Mouse (Mus musculus) skeletal muscle tissue, adult 2 months (tissue): ENCODE data around the gene Surf6.

ENCODE experiments used
- DNase-seq: peaks from one replicate; pipeline ENCODE4 v3.0.0-alpha.2; 2012; ENCODE audit warnings: low read depth, low spot score

Gene Surf6

DNA sequence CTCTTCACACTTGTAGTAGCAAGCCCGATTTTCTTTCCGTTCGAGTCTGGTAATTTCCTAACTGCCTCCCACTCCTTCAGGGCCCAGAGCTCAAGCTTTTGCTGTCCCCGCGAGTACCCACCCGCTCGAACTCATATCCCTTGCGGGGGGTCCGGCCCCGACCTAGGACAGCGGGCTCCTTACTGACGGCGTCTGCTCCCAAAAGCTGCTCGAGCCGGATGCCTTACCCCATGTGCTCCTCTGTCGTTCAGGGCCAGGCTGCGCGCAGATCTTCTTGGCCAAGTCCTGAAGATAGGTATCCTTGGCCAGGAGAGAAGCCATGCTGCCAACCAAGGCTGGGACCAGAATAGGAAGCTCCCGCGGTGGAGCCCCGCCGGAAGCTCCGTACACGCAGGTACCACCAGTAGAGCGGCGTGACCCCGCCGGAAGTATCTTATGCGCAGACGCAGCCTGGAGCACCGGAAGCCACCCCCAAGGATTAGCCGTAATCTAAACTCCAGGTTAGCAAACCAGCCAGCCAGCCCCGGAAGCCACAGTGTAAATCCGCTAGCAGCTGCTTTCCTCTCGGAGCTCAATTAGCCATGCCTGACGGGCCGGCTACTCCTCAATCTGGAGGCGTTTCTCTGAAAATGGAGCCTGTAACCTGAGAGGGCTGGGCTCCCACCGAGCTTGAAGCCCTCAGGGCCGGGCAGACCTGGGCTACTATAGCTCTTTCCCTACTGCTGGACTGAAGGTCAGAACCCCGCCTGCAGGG, at the start of gene Surf6:
Gene Surf6, minus strand, starts transcription at position 413 of the 754 bp plus-strand sequence.
- peak; percentile 93 for DNase-seq

DNA sequence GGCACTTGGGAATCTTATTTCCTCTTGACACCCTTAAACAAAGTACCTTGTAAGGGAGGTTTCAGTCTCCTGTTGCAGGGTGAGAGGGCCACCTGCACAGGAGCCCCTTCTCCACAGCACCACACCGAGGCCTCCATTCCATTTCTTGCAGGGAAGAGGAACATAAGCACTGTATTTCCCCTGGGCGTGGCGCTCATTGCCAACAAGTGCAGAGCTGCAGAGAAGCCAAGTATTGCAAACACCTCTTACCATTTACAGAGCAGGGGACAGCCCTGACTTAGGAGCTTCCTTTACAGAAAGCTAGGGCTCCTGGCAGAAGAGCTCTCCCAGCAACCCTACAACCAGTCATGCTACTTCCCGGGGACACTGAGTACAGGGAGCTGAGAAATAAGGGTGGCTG, 49.5 kb upstream of the Surf6 start:
- DNase-seq: no peak

DNA sequence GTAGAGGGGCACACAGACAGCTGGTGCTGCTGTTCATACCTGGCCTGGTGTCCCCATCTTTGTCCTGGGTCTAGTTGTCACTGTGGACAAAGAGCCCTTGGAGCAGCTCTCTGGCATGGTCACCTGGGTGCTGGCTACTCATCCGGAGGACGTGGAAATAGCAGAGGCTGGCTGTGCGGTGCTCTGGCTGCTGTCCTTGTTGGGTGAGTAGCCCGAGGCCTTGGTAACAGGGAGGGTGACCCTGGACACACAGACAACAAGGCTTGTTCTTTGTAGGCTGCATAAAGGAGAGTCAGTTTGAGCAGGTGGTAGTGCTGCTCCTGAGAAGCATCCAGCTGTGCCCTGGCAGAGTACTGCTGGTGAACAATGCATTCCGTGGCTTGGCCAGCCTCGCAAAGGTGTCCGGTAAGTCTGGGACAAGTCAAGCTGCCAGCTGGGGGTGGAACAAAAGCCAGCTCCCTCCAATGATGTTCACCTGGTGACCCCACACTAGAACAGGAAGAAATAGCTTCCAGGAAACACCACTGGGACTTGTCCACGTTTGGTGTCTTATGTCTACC, 48.7 kb upstream of the Surf6 start:
- no peak for DNase-seq

DNA sequence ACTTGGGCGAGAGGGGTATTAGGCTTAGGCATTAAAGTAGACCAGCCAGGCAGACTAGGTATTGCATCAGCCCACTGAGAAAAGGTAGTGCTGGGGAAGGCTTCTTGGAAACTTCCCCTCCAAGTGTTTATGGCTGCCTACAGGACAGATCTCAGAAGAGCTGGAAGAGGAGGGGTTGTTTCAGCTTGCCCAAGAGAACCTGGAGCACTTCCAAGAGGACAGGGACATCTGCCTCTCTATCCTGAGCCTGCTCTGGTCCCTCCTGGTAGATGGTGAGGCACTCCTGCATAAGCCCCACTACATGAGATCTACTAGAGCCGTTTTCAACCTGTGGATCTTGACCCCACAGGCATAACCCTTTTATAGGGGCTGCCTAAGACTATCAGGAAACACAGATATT, 47.7 kb upstream of the Surf6 start:
- no peak for DNase-seq

DNA sequence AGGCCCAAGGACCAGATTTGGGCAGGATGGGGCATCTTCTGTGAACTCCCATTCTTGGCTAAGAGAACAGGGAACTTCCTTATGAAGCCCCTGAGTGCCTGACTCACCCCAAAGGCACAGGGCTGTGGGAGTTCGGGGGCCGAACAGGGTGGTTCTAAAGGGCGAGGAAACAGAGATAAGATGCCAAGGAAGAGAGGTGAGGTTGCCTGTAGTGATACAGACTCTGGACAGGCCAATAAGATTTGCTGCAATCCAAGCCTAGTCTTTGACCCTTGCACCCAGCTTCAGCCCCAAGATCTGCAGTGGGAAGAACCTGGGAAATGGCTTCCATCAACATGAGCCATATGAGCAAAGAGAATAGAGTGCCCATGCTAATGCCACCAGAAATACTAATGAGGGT, 40.6 kb upstream of the Surf6 start:
- DNase-seq: no peak

GRCm38 (mm10) chr2:26941539-26941938, 38.9 kb upstream of the Surf6 start:
- no peak for DNase-seq

- DNase-seq: no peak
Measured at GRCm38 (mm10) chr2:26936425-26936824, 33.7 kb upstream of the Surf6 start.

DNA sequence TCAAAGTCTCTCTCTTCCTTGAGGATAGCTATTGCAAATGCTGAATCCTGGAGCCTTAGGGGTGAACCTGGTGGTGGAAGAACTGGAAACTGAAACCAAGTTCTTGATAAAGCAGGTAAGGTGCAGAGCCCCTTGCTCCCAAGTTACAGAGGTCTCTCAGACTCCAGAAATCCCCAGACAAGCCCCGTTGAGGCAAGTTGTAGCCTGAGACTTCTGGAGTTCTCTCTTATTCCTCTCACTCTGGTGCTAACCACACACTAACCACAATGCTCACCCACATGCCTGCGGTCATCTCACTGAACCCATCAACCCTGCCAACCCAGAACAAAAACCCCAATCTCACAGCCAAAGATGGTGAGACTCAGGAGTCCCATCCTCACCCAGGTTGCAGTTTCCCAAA, 32.6 kb upstream of the Surf6 start:
- DNase-seq: no peak

DNA sequence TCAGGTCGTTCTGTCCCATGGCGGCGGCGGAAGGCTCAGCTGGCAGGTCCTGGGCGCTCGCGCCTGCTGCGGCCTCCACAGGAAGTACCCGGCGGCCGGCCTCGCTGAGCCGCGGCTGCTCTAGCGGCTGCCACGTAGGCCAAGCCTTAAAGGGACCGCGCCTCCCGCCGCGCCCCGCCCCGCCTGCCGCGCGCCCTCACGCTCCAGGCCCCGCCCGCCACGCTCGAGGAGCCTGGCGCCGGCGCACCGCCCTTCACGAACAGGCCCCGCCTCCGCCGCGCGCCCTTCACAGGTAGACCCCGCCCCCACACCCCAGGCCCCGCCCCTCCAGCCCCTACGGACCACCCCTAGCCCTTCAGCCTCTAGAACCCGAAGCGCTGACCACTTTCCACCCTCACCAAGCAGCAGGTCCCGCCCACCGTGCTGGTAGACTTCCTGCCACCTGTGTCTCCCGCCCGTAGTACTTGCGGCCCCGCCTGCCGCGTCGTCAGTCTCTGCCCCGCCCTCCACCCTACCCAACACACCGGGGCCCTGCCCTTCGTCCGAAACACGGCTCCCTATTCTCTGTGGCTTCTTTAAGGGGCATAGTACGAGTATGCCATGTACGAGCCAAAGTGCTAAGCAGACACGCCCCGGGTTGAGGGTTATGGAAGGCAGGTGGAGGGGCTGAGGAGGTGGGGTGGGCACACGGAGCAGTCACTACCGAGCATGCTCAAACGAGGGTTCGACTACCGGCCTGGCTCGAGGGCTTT, 30.8 kb upstream of the Surf6 start, which contains the start of the genes Surf4 and Stkld1:
Gene Surf4, minus strand, starts transcription at position 625 of the 752 bp plus-strand sequence.
Gene Stkld1, plus strand, starts transcription at position 744 of the 752 bp plus-strand sequence.
- peak; percentile 91 for DNase-seq

DNA sequence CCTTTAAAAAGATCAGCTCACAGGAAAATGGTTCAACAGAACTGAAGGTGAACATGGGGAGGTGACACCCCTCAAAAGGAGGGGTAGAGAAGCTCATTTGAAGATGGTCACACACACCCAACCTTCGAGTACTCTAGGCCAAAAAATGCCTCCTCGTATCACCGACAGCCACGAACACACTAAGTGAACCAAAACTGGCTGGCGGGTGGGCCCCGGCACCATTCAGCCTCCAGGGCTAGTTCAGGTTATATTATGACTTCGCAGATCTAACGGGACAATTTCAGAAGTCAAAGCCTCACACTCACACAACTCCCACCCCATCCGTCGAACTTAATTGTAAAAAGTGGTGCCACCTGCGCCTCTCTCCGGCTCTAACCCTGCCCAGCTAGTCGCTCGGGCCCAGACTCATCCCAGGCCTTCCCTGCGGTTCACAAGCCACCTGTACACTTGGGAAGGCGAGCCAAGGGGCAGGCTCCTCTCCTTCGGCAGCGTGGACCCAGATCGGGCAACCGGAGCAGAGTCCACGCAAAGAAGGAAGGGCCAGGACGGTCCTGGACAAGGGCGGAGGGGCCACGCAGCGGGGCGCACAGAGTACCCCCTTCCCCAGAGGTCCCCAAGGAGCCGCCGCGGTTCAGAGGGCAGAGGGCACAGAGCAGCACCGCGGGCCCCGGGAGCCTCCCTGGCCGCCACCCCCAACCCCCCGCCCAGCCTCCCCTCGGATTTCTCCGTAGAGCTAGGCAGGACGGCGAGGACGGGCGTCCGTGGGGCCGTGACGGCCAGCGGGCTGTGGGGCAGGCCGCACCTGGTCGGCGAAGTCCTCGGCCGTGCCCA, 30.0 kb upstream of the Surf6 start:
- DNase-seq: no peak

DNA sequence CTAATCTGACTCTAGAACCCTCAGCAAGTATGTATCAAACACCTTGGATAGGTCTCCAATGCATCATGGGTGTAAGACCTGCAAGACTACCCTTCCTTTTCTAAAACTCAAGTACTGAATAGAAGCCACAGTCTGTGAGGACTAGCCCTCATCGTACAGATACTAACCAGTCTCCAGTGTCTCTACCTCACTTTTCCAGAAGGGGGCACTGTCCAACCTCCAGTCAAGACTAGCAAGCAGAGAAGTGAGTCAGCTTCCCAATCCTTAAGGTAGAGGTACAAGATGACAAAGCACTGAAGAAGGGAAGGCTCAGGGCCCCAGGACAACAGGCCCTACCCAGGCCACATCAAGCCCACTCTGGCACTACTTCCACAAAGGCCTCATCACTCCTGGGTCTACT, 27.7 kb upstream of the Surf6 start:
- peak; percentile 60 for DNase-seq

- DNase-seq: no peak
Measured at GRCm38 (mm10) chr2:26927745-26928476, 25.2 kb upstream of the Surf6 start.

GRCm38 (mm10) chr2:26921784-26922183, 19.1 kb upstream of the Surf6 start:
- no peak for DNase-seq

GRCm38 (mm10) chr2:26920190-26920855, 17.6 kb upstream of the Surf6 start:
- no peak for DNase-seq

DNA sequence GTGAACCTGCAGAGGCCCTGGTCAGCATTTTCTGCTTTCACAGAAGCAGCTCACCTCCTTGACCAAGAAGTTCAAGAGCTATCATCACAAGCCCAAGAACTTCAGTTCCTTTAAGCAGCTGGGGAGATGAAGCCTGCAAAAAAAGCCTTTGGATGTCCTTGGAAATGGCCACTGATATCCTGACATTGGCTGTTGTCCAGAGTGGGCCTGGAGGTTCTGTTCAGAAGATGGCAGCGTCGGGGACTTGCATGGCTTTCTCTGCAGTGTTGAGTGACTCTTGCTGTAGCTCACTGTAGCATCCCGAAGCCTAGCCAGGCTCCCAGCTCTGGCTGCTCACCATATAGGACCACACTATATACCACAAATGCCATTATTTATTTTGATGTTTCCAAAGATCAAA, 17.0 kb upstream of the Surf6 start:
- no peak for DNase-seq

DNA sequence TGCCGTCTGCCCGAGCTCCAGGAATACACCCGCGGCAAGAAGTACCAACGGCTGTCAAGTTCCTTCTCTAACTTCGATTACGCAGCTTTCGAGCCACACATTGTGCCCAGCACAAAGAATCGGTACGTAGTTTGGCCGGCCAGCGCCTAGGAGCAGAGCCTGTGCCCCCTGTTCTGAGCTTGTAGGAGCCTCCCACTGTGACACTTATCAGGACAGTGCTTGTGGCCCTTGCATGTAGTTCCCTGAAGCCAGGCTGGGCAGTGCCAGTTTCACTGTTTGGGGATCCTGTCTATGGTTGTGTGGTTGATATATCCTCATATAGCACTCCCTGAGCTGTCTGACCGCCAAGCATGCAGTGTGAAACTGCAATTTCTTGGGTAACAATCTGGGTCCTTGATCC, 14.1 kb upstream of the Surf6 start:
- no peak for DNase-seq

DNA sequence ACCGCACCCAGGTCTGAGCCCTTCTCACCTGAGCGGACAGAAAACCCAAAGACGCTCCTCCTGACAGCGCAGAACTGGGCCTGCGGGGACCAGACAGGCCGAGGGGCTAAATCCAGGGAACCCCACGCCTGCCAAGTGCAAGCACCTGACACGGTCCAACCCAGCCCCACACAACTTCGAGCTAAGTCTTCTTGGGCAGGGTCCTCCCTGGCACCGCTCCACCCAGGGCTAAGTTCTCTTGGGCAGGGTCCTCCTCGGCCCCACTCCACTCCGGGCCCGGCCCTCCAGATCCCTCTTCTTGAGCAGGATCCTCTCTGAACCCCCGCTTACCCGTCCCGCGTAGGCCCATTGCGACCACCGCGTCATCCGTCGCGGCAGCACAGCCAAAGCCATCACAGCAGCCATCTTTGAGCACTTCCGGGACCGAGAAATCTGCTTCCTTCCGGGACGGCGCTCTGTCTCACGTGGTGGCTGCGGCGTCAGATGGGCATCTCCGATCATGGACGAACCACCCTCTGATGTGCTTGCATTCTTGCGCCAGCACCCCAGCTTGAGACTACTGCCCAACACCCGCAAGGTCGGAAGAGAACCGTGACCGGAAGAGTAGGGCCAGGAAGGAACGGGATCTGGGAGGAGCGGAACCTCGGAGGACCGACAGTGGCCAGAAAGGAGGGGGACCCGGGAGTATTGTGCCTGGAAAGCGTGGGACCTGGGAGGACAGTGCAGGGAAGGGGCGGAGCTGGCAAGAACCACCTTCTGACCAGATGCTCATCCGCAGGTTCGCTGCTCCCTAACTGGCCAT, 13.4 kb upstream of the Surf6 start, which contains the start of the genes Surf2 and Surf1:
Gene Surf2, plus strand, starts transcription at position 441 of the 802 bp plus-strand sequence.
Gene Surf1, minus strand, starts transcription at position 604 of the 802 bp plus-strand sequence.
- peak; percentile 74 for DNase-seq

DNA sequence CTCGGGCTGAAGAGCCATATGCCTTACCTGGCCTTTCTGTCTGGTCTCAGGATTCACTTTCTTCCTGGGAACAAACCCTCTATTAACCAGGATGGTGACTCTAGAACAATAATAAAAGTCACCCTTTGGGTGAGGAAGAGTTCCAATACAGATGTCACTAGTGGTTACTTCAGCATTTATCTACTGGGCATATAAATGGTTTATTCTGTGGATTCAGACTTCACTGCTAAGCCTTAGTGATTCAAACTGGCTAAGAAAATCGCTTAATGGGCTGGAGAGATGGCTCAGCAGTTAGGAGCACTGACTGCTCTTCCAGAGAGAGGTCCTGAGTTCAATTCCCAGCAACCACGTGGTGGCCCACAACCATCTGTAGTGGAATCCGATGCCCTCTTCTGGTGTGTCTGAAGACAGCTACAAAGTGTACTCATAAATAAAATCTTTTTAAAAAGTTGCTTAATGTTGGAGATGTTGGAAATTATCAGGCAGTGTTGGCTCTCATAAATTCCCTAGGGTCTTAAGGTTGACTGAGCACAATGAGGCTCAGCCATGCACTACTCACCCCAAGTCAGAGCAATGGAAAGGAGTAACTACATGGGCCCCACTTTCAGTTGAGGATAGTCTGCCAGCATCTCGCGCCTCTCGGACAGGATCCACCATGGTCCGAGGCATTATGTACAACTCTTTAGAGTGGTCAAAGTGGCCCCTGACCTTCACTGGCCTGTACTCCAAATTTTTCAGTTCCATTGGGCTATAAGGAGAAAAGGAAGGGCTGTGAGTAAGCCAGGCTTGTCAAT, 11.7 kb upstream of the Surf6 start:
- DNase-seq: no peak
